Mouse (Mus musculus) kidney, postnatal 14 days (tissue): ENCODE results near the gene Smim4.

Experiments
- DNase-seq: peaks from one replicate; pipeline ENCODE4 v3.0.0; 2022; ENCODE audit warnings: mixed read lengths

Gene Smim4

GRCm38 (mm10) chr14:31112187-31112586 is 16.6 kb downstream of the Smim4 start:
- peak; percentile 30 for DNase-seq

- no peak for DNase-seq
Measured at GRCm38 (mm10) chr14:31110613-31111012, 18.1 kb downstream of the Smim4 start.

GRCm38 (mm10) chr14:31105156-31105555 is 23.6 kb downstream of the Smim4 start:
- DNase-seq = no peak

- no peak for DNase-seq
Measured at GRCm38 (mm10) chr14:31089918-31090317, 38.8 kb downstream of the Smim4 start.

GRCm38 (mm10) chr14:31088515-31088914 is 40.2 kb downstream of the Smim4 start:
- DNase-seq = no peak

- no peak for DNase-seq
Measured at GRCm38 (mm10) chr14:31087433-31087832, 41.3 kb downstream of the Smim4 start.

GRCm38 (mm10) chr14:31081147-31081546 is 47.6 kb downstream of the Smim4 start:
- no peak for DNase-seq

- no peak for DNase-seq
Measured at GRCm38 (mm10) chr14:31079313-31080028, 49.3 kb downstream of the Smim4 start.

GRCm38 (mm10) chr14:31078597-31079208 is 50.1 kb downstream of the Smim4 start:
- DNase-seq = no peak

- no peak for DNase-seq
Measured at GRCm38 (mm10) chr14:31069086-31069733, 59.5 kb downstream of the Smim4 start.

GRCm38 (mm10) chr14:31062277-31062676 is 66.5 kb downstream of the Smim4 start:
- DNase-seq = no peak

GRCm38 (mm10) chr14:31045817-31046216 is 82.9 kb downstream of the Smim4 start:
- DNase-seq = no peak

GRCm38 (mm10) chr14:31045296-31045695 is 83.5 kb downstream of the Smim4 start:
- DNase-seq = no peak
